Mouse (Mus musculus) MEL (cell line): Measurements from ENCODE around the gene Fxyd2. TPM values are rescaled to one million over a fixed set of nuclear protein-coding genes. Genes with fewer than 3 reads are reported as not detected.

Experiments
- DNase-seq: peaks from one replicate; pipeline ENCODE4 v3.0.0; 2011; ENCODE audit warnings: low read depth, low spot score
- H3K27ac ChIP-seq: 2 replicates; pipeline ENCODE4 v1.5.1; 2012; ENCODE audit warnings: low read depth, mild to moderate bottlenecking, control low read depth, low read length, moderate library complexity; ENCODE audit not compliant: control insufficient read depth
- H3K27me3 ChIP-seq, 2 experiments: fragments of 150-350 bp in 1 of 2; sonication (generic) in 1 of 2; 2 replicates each; pipeline ENCODE4 v1.6.1; 2012; ENCODE audit warnings: low read length in 2 of 2, mild to moderate bottlenecking in 2 of 2, improper control_type of control experiment in 1 of 2, moderate library complexity in 1 of 2; ENCODE audit not compliant: insufficient read depth in 2 of 2, control insufficient read depth in 1 of 2
- H3K36me3 ChIP-seq, 2 experiments: 2 replicates each; pipeline ENCODE4 v1.6.1; 2012 to 2014; ENCODE audit warnings: low read length in 2 of 2, improper control_type of control experiment in 1 of 2, inconsistent platforms in 1 of 2, mild to moderate bottlenecking in 1 of 2; ENCODE audit not compliant: insufficient read depth in 2 of 2, control insufficient read depth in 1 of 2
- H3K4me1 ChIP-seq, 2 experiments: fragments of 150-350 bp in 1 of 2; sonication (generic) in 1 of 2; 2 replicates each; pipeline ENCODE4 v1.6.1; 2012; ENCODE audit warnings: low read length in 2 of 2, improper control_type of control experiment in 1 of 2, mild to moderate bottlenecking in 1 of 2; ENCODE audit not compliant: insufficient read depth in 2 of 2, control insufficient read depth in 1 of 2
- H3K4me3 ChIP-seq, 2 experiments: fragments of 150-350 bp in 1 of 2; sonication (generic) in 1 of 2; 2 replicates each; pipeline ENCODE4 v1.5.1; 2012; ENCODE audit warnings: low read depth in 2 of 2, low read length in 2 of 2, mild to moderate bottlenecking in 2 of 2, moderate library complexity in 2 of 2, control low read depth in 1 of 2, improper control_type of control experiment in 1 of 2; ENCODE audit not compliant: control insufficient read depth in 1 of 2, insufficient read depth in 1 of 2
- H3K79me2 ChIP-seq: 2 replicates; pipeline ENCODE4 v1.6.1; 2012; ENCODE audit warnings: mild to moderate bottlenecking, low read length, moderate library complexity; ENCODE audit not compliant: control insufficient read depth, poor library complexity, insufficient read depth
- H3K9ac ChIP-seq: 2 replicates; pipeline ENCODE4 v1.6.1; 2012; ENCODE audit warnings: low read depth, mild to moderate bottlenecking, control low read depth, low read length, moderate library complexity; ENCODE audit not compliant: control insufficient read depth, poor library complexity, severe bottlenecking
- H3K9me3 ChIP-seq: fragments of 150-350 bp; sonication (generic); replicated peaks from 2 replicates; pipeline ENCODE4 v1.6.1; 2012; ENCODE audit warnings: mild to moderate bottlenecking, low read length, improper control_type of control experiment, moderate library complexity; ENCODE audit not compliant: insufficient read depth
- BHLHE40 ChIP-seq: IDR thresholded peaks from 2 replicates; pipeline ENCODE4 v1.6.1; 2012; ENCODE audit warnings: low read depth, mild to moderate bottlenecking, inconsistent platforms, low read length, improper control_type of control experiment, borderline replicate concordance
- CHD1 ChIP-seq: IDR thresholded peaks from 2 replicates; pipeline ENCODE4 v1.6.1; 2012; ENCODE audit warnings: low read depth, mild to moderate bottlenecking, inconsistent platforms, low read length, improper control_type of control experiment
- CHD2 ChIP-seq: IDR thresholded peaks from 2 replicates; pipeline ENCODE4 v1.6.1; 2011; ENCODE audit warnings: low read length, improper control_type of control experiment
- CTCF ChIP-seq, 3 experiments: IDR thresholded peaks in 2 of 3; conservative IDR thresholded peaks in 1 of 3; 2 replicates each; pipeline ENCODE4 v1.5.1; 2011 to 2012; ENCODE audit warnings: low read length in 3 of 3, low read depth in 2 of 3, mild to moderate bottlenecking in 2 of 3, improper control_type of control experiment in 1 of 3, inconsistent platforms in 1 of 3, mixed read lengths in 1 of 3, moderate library complexity in 1 of 3; ENCODE audit not compliant: control insufficient read depth in 1 of 3, insufficient read depth in 1 of 3, poor library complexity in 1 of 3, severe bottlenecking in 1 of 3
- E2F4 ChIP-seq: IDR thresholded peaks from 2 replicates; pipeline ENCODE4 v1.6.1; 2011; ENCODE audit warnings: low read depth, low read length, improper control_type of control experiment, borderline replicate concordance
- ELF1 ChIP-seq: IDR thresholded peaks from 2 replicates; pipeline ENCODE4 v1.6.1; 2014; ENCODE audit warnings: low read depth, mild to moderate bottlenecking, inconsistent platforms, low read length, improper control_type of control experiment, moderate library complexity
- ETS1 ChIP-seq: IDR thresholded peaks from 2 replicates; pipeline ENCODE4 v1.6.1; 2012; ENCODE audit warnings: low read depth, mild to moderate bottlenecking, inconsistent platforms, low read length, improper control_type of control experiment, moderate library complexity
- GABPA ChIP-seq: IDR thresholded peaks from 2 replicates; pipeline ENCODE4 v1.6.1; 2012; ENCODE audit warnings: low read depth, mild to moderate bottlenecking, inconsistent platforms, low read length, improper control_type of control experiment, moderate library complexity
- HCFC1 ChIP-seq: IDR thresholded peaks from 2 replicates; pipeline ENCODE4 v1.6.1; 2012; ENCODE audit warnings: low read depth, mild to moderate bottlenecking, inconsistent platforms, low read length, improper control_type of control experiment, moderate library complexity
- JUND ChIP-seq: IDR thresholded peaks from 2 replicates; pipeline ENCODE4 v1.6.1; 2011; ENCODE audit warnings: low read depth, mild to moderate bottlenecking, improper control_type of control experiment, low read length
- KAT2A ChIP-seq: conservative IDR thresholded peaks from 2 replicates; pipeline ENCODE4 v1.6.1; 2012; ENCODE audit warnings: low read depth, low read length, improper control_type of control experiment, inconsistent platforms
- MAFK ChIP-seq: IDR thresholded peaks from 2 replicates; pipeline ENCODE4 v1.6.1; 2011; ENCODE audit warnings: low read depth, mild to moderate bottlenecking, low read length, improper control_type of control experiment, borderline replicate concordance
- MAX ChIP-seq: IDR thresholded peaks from 2 replicates; pipeline ENCODE4 v1.6.1; 2011; ENCODE audit warnings: low read length, improper control_type of control experiment
- MYC ChIP-seq: IDR thresholded peaks from 2 replicates; pipeline ENCODE4 v1.6.1; 2011; ENCODE audit warnings: low read depth, mild to moderate bottlenecking, low read length, improper control_type of control experiment, moderate library complexity
- NELFE ChIP-seq: IDR thresholded peaks from 2 replicates; pipeline ENCODE4 v1.6.1; 2011; ENCODE audit warnings: low read depth, low read length, improper control_type of control experiment
- NRF1 ChIP-seq: IDR thresholded peaks from 2 replicates; pipeline ENCODE4 v1.6.1; 2014; ENCODE audit warnings: low read depth, mild to moderate bottlenecking, inconsistent platforms, low read length, improper control_type of control experiment, moderate library complexity; ENCODE audit not compliant: poor library complexity, insufficient read depth, severe bottlenecking
- POLR2A ChIP-seq, 2 experiments: IDR thresholded peaks; 2 replicates each; pipeline ENCODE4 v1.6.1; 2011 to 2012; ENCODE audit warnings: low read length in 2 of 2, mild to moderate bottlenecking in 2 of 2, control low read depth in 1 of 2, improper control_type of control experiment in 1 of 2, low read depth in 1 of 2, moderate library complexity in 1 of 2; ENCODE audit not compliant: control insufficient read depth in 1 of 2, insufficient read depth in 1 of 2, poor library complexity in 1 of 2
- RAD21 ChIP-seq: IDR thresholded peaks from 2 replicates; pipeline ENCODE4 v1.6.1; 2011; ENCODE audit warnings: mild to moderate bottlenecking, low read depth, low read length, improper control_type of control experiment
- RCOR1 ChIP-seq: IDR thresholded peaks from 2 replicates; pipeline ENCODE4 v1.6.1; 2012; ENCODE audit warnings: low read depth, mild to moderate bottlenecking, inconsistent platforms, low read length, improper control_type of control experiment
- TCF12 ChIP-seq: IDR thresholded peaks from 2 replicates; pipeline ENCODE4 v1.6.1; 2014; ENCODE audit warnings: low read depth, mild to moderate bottlenecking, inconsistent platforms, low read length, improper control_type of control experiment, moderate library complexity
- UBTF ChIP-seq: IDR thresholded peaks from 2 replicates; pipeline ENCODE4 v1.6.1; 2012; ENCODE audit warnings: low read depth, mild to moderate bottlenecking, inconsistent platforms, low read length, improper control_type of control experiment, moderate library complexity, borderline replicate concordance; ENCODE audit not compliant: insufficient read depth
- USF2 ChIP-seq, 2 experiments: IDR thresholded peaks; 2 replicates each; pipeline ENCODE4 v1.6.1; 2011 to 2012; ENCODE audit warnings: improper control_type of control experiment in 2 of 2, low read length in 2 of 2, borderline replicate concordance in 1 of 2, inconsistent platforms in 1 of 2, low read depth in 1 of 2, mild to moderate bottlenecking in 1 of 2; ENCODE audit not compliant: insufficient read depth in 1 of 2
- ZC3H11A ChIP-seq: IDR thresholded peaks from 2 replicates; pipeline ENCODE4 v1.6.1; 2012; ENCODE audit warnings: low read depth, mild to moderate bottlenecking, inconsistent platforms, low read length, improper control_type of control experiment
- ZKSCAN1 ChIP-seq: IDR thresholded peaks from 2 replicates; pipeline ENCODE4 v1.6.1; 2012; ENCODE audit warnings: low read depth, mild to moderate bottlenecking, inconsistent platforms, low read length, improper control_type of control experiment, moderate library complexity
- ZMIZ1 ChIP-seq: IDR thresholded peaks from 2 replicates; pipeline ENCODE4 v1.6.1; 2012; ENCODE audit warnings: low read depth, mild to moderate bottlenecking, inconsistent platforms, low read length, improper control_type of control experiment, moderate library complexity
- ZNF384 ChIP-seq: IDR thresholded peaks from 2 replicates; pipeline ENCODE4 v1.6.1; 2012; ENCODE audit warnings: low read depth, mild to moderate bottlenecking, inconsistent platforms, low read length, improper control_type of control experiment
- polyA plus RNA-seq, 2 experiments: library from polyadenylated mRNA; stranded (reverse) in 1 of 2; unstranded in 1 of 2; fragments of >175 nt in 1 of 2; fragments of >200 nt in 1 of 2; gene quantifications; 2 replicates each; pipeline versions ENCODE4 v1.2.1 to v1.2.4; 2012; ENCODE audit warnings: low replicate concordance in 2 of 2, low read depth in 1 of 2; ENCODE audit not compliant: insufficient read length in 2 of 2, insufficient read depth in 1 of 2, missing spikeins in 1 of 2
- total RNA-seq: library from RNA; depleted of rRNA; stranded (reverse); fragments of 300-350 nt; gene quantifications from 2 replicates; pipeline ENCODE4 v1.2.3, GENCODE M21; 2012

The Fxyd2 gene
- total and polyA plus RNA-seq, 3 experiments: not detected

DNA sequence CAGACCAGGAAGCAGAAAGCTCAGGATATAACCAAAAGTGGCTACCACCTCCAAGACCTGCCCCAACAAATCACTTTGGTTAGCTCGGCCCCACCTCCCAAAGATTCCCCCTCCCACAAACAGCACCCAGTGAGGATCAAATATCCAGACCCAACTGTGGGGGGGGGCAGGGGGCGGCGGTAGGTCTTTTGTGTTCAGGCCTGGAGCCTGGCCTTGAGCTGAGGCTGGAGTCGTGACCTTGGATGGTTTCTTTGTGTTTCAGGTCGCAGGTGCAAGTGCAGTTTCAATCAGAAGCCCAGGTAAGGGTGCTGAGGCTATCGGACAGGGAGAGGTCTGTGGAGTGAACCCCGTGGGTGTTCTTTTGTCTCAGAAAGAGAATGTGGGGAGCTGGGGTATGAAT, 8.2 kb upstream of the Fxyd2 start:
- H3K9ac ChIP-seq: no peak overlapping the region
- no peaks in the 10 kb centered on the region; a peak in 1 of 4 replicates for H3K4me1 ChIP-seq
- no peaks in the 10 kb centered on the region for H3K27me3 ChIP-seq
- H3K27ac ChIP-seq: no peak overlapping the region
- TF ChIP-seq POLR2A (IDR thresholded peaks at IDR 0.05; ENCODE audit: control insufficient read depth in 1 of 2, insufficient read depth in 1 of 2, low read depth in 1 of 2, low read length in 2 of 2, poor library complexity in 1 of 2): no peak
- TF ChIP-seq ZMIZ1: no peak
- TF ChIP-seq ZNF384: no peak
- no peak for TF ChIP-seq MAX
- no peak for TF ChIP-seq KAT2A
- TF ChIP-seq USF2 (IDR thresholded peaks at IDR 0.05; ENCODE audit: borderline replicate concordance in 1 of 2, insufficient read depth in 1 of 2, low read depth in 1 of 2, low read length in 2 of 2): no peak
- TF ChIP-seq TCF12: no peak
- TF ChIP-seq CHD1: no peak
- TF ChIP-seq RCOR1: no peak
- TF ChIP-seq CHD2: no peak
- no peak for TF ChIP-seq ETS1
- TF ChIP-seq BHLHE40: no peak
- TF ChIP-seq HCFC1: no peak
- no peak for TF ChIP-seq GABPA
- no peak for TF ChIP-seq UBTF
- no peak for TF ChIP-seq ELF1
- TF ChIP-seq ZKSCAN1: no peak
- no peak for TF ChIP-seq NELFE
- TF ChIP-seq E2F4: no peak
- no peak for TF ChIP-seq NRF1
- no peaks in the 10 kb centered on the region for H3K79me2 ChIP-seq
- 0 out of 4 replicates have a peak, but pooled peaks cover 0 to 2% of the 10 kb centered on the region in 2 experiments for H3K36me3 ChIP-seq
- no peak overlapping the region for H3K4me3 ChIP-seq
- no peak for DNase-seq
- H3K9me3 ChIP-seq: no peaks in the 10 kb centered on the region

DNA sequence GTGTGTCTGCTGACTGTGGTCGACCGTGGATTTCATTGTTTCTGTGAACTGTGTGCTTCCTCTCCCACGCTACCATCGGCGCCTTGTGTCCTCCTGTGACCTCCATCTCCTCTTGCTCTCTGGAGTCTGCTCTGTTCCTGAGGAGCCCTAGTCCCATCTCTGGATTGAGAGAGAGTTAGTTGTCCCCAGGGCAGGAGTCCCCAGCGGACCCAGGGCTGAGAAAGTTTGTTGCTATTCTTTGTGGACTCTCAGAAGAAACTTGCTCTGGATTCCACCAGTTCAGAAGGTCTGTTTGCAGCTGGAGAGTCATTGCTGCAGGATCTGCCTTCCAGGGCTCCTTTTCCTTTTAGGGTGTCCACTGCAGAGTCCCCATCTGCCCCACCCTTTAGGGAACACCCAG, 4.3 kb upstream of the Fxyd2 start:
- TF ChIP-seq CHD2 (no peak), RAD21 (no peak), ZKSCAN1 (no peak), USF2 (IDR thresholded peaks at IDR 0.05; ENCODE audit: borderline replicate concordance in 1 of 2, insufficient read depth in 1 of 2, low read depth in 1 of 2, low read length in 2 of 2) (no peak), ETS1 (no peak), MAX (no peak), ZC3H11A (no peak), NELFE (no peak), TCF12 (no peak), BHLHE40 (no peak), POLR2A (IDR thresholded peaks at IDR 0.05; ENCODE audit: control insufficient read depth in 1 of 2, insufficient read depth in 1 of 2, low read depth in 1 of 2, low read length in 2 of 2, poor library complexity in 1 of 2) (no peak), MYC (no peak), HCFC1 (no peak), MAFK (no peak), E2F4 (no peak), ELF1 (no peak), NRF1 (no peak), JUND (no peak), CTCF (IDR thresholded peaks at IDR 0.05 in 2 of 3, conservative IDR thresholded peaks at IDR 0.05 in 1 of 3; ENCODE audit: control insufficient read depth in 1 of 3, insufficient read depth in 1 of 3, low read depth in 2 of 3, low read length in 3 of 3, poor library complexity in 1 of 3, severe bottlenecking in 1 of 3) (no peak)
- H3K27ac ChIP-seq: no peak overlapping the region
- no peaks in the 10 kb centered on the region for H3K4me1 ChIP-seq
- H3K79me2 ChIP-seq: no peaks in the 10 kb centered on the region
- H3K9me3 ChIP-seq: no peaks in the 10 kb centered on the region
- H3K4me3 ChIP-seq: no peak overlapping the region
- no peak overlapping the region for H3K9ac ChIP-seq
- no peaks in the 10 kb centered on the region; a peak in 1 of 4 replicates for H3K27me3 ChIP-seq
- no peak for DNase-seq
- no peaks in the 10 kb centered on the region for H3K36me3 ChIP-seq
